Mouse (Mus musculus) heart, adult 8-10 months (tissue): ENCODE measurements around the gene Urgcp. TPM values are rescaled to one million over a fixed set of nuclear protein-coding genes. Genes with fewer than 3 reads are reported as not detected.
A peak's percentile ranks its signal among the peaks of the same experiment; 100 is the strongest.

Source experiments
- DNase-seq: peaks from one replicate; pipeline ENCODE4 v3.0.0; 2022; ENCODE audit warnings: low spot score
- total RNA-seq, 4 experiments: library from RNA; stranded (reverse); gene quantifications; 2 replicates each; pipeline ENCODE4 v1.2.4; 2022

Gene Urgcp
- total RNA-seq, 4 experiments from 2014 or later = 57.3 to 69.8 (median 58.6) TPM

GRCm38 (mm10) chr11:5785732-5786131 lies 23.6 kb upstream of the Urgcp start:
- DNase-seq = no peak

GRCm38 (mm10) chr11:5782199-5782944 lies 20.2 kb upstream of the Urgcp start:
- no peak for DNase-seq

GRCm38 (mm10) chr11:5780035-5780499 lies 17.9 kb upstream of the Urgcp start:
- no peak for DNase-seq

- DNase-seq = no peak
Observed at GRCm38 (mm10) chr11:5778481-5778880, 16.3 kb upstream of the Urgcp start.

- no peak for DNase-seq
Observed at GRCm38 (mm10) chr11:5766019-5766418, 3.8 kb upstream of the Urgcp start.

GRCm38 (mm10) chr11:5762633-5762982 lies 432 bp upstream of the Urgcp start:
- no peak for DNase-seq

- no peak for DNase-seq
Observed at GRCm38 (mm10) chr11:5753755-5754154, 8.4 kb downstream of the Urgcp start.

GRCm38 (mm10) chr11:5744951-5745350 lies 17.2 kb downstream of the Urgcp start:
- no peak for DNase-seq

GRCm38 (mm10) chr11:5742106-5742505 lies 20.1 kb downstream of the Urgcp start:
- no peak for DNase-seq

- DNase-seq = peak; percentile 74
Observed at GRCm38 (mm10) chr11:5740965-5741627, 21.1 kb downstream of the Urgcp start.

- DNase-seq = no peak
Observed at GRCm38 (mm10) chr11:5740599-5740964, 21.6 kb downstream of the Urgcp start.

GRCm38 (mm10) chr11:5739846-5740245 lies 22.3 kb downstream of the Urgcp start:
- no peak for DNase-seq

- no peak for DNase-seq
Observed at GRCm38 (mm10) chr11:5738888-5739632, 23.1 kb downstream of the Urgcp start.

GRCm38 (mm10) chr11:5737137-5737536 lies 25.0 kb downstream of the Urgcp start:
- no peak for DNase-seq

GRCm38 (mm10) chr11:5734323-5734722 lies 27.9 kb downstream of the Urgcp start:
- peak; percentile 46 for DNase-seq

GRCm38 (mm10) chr11:5732401-5732800 lies 29.8 kb downstream of the Urgcp start:
- DNase-seq = no peak

- no peak for DNase-seq
Observed at GRCm38 (mm10) chr11:5729582-5729981, 32.6 kb downstream of the Urgcp start.

- no peak for DNase-seq
Observed at GRCm38 (mm10) chr11:5718611-5719354, 43.4 kb downstream of the Urgcp start.

- DNase-seq = peak; percentile 57
Observed at GRCm38 (mm10) chr11:5716938-5717705, 45.1 kb downstream of the Urgcp start.

- no peak for DNase-seq
Observed at GRCm38 (mm10) chr11:5716246-5716645, 45.9 kb downstream of the Urgcp start.

- no peak for DNase-seq
Observed at GRCm38 (mm10) chr11:5715630-5716105, 46.5 kb downstream of the Urgcp start, which contains the start of gene Mrps24. Gene Mrps24 (minus strand): TSS chr11:5715680.
